Mouse (Mus musculus): Measurements from ENCODE around the gene Creg2.
"Not testable (repeated sequence)": the region's sequence is repeated elsewhere in the genome, so short reads cannot be mapped to it uniquely, and the experiment has no call there.

Creg2 gene

DNA sequence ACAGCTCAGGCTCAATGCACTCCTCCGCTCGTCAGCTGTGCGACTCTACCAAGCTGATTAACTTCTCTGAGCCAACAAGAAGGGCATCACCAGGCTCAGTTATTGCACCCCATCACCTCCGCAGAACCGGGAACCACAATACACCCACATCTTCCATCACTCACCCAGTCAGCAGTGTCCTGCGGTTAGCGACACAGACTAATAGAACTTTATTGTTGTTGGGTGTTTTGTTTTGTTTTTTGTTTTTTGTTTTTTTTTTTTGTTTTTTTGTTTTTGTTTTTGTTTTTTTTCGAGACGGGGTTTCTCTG, at the start of gene Creg2:
TSS of gene Creg2 (minus strand) at position 234 of the 308 bp plus-strand sequence.
- no peak for DNase-seq (ENCODE audit: extremely low read depth, insufficient read length, low spot score)

DNA sequence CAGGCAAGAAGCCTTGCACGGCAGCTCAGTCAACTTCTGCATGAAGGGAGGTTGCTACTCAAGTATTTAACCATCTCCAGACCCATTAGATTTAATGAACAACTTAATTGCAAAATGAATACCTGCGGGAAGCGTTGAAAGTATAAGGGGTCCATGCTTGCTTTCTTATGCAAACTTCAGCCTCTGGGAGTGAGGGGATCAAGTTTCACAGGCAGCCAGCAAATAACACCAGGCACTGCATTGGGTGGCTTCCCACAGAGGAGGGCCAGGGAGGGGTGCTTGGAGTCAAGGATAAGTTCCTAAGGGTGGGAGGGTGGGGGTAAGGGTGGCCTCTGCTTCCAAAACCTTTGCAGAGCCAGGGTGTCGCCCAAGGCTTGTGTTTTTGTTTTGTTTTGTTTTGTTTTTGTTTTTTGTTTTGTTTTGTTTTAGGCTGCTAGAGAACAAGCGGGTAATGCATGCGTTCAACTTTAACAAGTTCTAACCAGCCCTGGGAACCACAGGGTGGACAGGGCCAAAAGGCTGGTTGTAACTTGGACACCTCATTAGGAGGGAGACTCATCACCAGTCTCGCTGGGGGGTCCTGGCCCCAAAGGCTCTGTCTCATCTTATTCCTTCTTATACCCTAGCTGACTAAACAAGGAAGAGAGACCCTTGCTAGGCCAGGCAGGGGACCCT, 49.5 kb upstream of the Creg2 start:
- DNase-seq (ENCODE audit: extremely low read depth, insufficient read length, low spot score), result no peak

DNA sequence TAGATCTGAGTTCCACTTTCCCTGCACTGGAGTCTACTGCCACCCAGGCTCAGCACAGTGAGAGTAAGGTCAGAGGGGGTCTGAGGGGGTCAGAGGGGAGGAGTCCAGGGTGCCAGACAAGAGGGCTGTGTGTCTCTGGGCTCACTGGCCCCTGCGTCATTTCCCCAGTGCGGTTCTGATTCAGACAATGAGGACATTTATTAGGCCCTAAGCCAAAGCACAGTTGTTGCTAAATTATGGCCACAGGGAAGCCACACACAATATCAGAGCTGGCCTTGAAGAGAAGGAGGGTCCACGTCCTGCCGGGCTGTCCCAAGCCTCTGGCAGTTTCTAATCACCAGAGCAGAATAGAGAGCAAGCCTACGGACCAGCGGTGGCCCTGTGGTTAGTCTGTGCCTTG, 47.2 kb upstream of the Creg2 start:
- DNase-seq (ENCODE audit: extremely low read depth, insufficient read length, low spot score), result peak; percentile 38

DNA sequence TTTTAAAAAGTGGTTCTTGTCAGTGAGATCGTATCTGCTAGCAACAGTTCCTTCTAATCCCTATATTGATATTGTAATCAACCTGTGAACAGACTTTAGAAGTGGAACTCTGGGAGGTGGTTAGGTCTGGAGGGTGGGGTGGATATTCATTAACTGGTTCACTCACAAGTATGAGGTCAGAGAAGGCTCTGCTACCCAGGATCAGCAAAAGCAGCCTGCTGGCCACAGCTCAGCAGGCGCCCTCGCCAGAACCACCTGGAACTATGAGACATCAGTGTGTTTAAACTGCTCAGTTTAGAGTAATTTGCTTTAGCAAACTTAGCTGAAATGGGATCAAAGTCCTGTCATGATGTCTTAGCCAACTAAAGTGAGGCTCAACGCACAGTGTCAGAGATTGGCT, 43.9 kb upstream of the Creg2 start:
- DNase-seq (ENCODE audit: extremely low read depth, insufficient read length, low spot score), result no peak

DNA sequence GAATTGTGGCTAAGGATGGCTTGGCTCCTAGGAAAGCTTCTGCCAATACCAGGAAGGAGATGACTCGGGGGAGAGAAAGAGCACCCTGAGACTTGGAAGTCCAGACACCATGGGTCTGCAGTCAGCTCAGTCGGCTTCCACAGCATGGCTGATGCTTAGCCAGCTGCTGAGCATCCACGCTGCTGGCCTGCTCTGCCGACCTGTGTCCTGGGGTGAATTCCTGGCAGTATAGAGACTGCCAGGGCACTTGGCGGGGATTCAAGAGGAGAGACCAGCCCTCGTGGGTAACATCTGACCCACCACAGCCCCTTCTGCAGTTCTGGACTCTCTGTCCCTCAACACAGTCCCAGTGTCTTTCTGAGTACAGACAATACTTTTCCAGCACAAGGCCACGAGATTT, 43.5 kb upstream of the Creg2 start:
- no peak for DNase-seq (ENCODE audit: extremely low read depth, insufficient read length, low spot score)

DNA sequence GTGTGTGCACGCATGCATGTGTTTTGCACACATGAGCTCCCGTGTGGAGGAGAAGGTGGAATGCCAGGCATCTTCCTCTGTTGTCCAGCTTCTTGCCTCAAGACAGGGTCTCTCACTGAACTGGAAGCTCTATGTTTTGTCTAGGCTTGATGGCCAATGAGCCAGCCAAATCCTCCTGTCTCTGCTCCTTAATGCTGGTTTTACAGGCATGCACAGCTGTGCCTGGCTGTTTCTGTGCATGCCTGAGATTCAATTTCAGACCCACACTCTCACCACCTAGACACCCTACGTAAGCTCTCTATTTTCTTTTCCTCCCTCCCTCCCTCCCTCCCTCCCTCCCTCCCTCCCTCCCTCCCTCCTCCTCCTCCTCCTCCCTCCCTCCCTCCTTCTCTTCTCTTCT, 40.7 kb upstream of the Creg2 start:
- no peak for DNase-seq (ENCODE audit: extremely low read depth, insufficient read length, low spot score)

DNA sequence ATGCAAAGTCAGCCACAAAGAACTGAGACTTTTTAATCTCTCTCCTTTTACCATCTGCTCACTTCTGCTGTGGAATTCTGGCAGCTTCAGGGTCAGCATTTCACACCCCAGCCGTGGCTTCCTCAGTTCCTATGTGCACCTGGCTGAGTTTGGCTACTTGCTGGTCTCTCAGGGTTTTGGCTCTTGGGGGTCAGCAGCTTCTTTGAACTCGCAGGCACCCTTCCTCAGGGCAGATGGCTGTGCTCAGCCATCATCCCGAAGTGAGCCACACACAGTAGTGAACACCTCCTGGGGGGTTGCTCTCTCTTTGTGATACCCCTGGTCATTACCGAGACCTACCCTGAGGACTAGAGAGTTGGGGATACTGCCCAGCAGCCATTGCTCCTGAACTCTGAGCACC, 39.8 kb upstream of the Creg2 start:
- no peak for DNase-seq (ENCODE audit: extremely low read depth, insufficient read length, low spot score)

DNA sequence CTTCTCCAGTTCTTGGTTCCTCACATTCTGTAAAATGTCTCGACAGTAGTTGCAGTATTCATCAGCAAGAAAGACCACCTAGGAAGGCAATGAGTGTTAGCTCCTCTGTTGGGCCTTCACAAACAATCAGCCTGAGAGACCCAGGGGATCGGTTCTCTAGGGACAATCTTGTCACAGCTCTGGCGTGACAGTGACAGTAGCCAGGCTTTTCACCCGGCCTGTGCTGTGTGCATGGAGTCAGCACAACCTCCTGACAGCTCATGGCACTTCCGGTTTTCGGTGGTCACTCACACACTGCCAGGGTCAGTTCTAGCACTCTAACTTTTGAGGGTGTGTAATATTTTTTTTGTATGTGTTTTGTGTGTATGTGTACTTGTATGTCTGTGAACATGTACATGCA, 37.3 kb upstream of the Creg2 start:
- no peak for DNase-seq (ENCODE audit: extremely low read depth, insufficient read length, low spot score)

DNA sequence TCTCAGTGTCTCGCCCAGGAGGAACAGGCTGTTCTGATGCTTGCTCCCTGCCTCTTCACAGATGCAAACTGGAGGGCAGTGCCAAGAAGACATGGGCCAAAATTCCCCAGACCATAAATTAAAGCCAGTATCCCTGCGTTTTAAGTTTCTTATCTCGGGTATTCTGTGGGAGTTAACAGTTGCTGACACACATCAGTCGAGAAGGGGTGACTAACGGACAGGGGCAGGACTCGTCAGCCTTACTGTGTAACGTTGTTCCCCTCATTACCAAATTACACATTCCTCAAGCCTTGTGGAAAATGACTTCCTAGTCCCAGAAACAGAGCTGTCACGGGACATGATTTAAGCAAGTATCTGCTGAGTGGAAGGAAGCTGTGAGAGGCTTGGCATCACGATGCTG, 36.0 kb upstream of the Creg2 start:
- no peak for DNase-seq (ENCODE audit: extremely low read depth, insufficient read length, low spot score)

DNA sequence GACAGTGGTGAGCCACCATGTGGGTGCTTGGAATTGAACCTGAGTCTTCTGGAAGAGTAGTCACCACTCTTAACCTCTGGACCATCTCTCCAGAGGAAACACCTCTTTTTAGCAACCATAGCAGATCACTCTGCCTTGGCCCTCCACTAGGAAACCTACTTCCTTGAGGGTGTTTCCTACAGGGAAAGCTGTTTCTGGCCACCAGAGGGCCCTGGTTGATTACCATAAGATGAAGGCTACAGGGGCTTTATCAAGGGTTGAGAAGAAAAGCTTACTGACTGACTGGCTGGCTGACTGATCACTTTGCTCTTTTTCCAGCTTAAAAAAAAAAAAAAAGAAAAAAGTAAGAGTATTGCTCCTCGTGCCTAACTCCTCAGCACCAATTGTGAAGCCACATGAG, 34.6 kb upstream of the Creg2 start:
- DNase-seq (ENCODE audit: extremely low read depth, insufficient read length, low spot score), result peak; percentile 39

DNA sequence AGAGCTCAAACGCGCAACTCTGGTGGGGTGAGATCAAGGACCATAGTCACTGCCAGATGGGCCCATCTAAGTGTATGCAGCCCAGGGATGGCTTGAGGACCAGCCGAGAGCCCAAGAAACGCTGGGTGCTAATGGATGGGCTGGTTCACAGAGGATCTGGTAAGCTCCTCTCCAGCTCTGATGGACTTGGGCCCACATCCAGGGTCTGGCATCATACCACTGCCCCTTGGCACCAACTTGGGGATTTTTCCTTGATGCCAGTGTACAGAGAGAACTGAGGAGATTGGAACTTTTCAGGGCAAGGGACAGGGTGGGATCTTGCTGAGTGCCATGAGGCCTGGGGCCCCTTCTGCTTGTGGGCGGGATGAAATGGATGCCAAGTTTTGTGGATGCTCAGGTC, 30.4 kb upstream of the Creg2 start:
- no peak for DNase-seq (ENCODE audit: extremely low read depth, insufficient read length, low spot score)

DNA sequence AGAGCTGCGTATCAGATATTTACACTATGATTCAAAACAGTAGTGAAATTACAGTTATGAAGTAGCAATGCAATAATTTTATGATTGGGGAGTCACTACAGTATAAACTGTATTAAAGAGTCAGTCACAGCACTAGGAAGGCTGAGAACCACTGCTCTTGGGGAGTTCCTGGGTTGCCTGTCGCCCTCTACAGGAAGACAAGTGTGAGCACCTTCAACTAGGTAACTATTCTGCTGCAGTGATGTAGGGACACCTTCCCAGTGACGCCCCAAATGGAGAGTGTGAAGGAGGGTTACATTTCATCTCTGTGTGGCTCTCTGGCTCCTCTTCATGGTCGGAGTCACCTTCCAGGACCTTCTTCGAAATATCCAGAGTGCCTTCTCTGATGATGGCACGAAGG, 29.3 kb upstream of the Creg2 start:
- DNase-seq (ENCODE audit: extremely low read depth, insufficient read length, low spot score), result no peak

DNA sequence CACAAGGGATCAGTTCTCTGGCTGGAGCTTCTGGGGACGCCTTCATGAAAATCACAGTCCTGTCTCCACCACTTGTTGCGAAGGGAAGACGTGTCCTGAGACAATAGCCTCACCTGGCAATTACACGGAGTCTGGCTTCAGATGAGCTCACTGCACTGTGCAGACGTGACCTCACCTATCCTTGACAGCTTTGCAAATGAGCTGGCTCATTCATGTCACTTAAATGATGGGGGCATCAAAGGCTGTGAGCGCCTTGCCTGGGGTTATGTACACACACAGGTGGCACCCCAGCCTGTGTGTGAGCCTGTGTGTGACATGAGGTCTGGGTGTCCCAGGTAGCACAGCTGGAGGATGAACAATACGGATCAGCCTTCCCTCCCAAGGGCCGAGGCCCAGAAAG, 27.6 kb upstream of the Creg2 start:
- DNase-seq (ENCODE audit: extremely low read depth, insufficient read length, low spot score), result no peak

DNA sequence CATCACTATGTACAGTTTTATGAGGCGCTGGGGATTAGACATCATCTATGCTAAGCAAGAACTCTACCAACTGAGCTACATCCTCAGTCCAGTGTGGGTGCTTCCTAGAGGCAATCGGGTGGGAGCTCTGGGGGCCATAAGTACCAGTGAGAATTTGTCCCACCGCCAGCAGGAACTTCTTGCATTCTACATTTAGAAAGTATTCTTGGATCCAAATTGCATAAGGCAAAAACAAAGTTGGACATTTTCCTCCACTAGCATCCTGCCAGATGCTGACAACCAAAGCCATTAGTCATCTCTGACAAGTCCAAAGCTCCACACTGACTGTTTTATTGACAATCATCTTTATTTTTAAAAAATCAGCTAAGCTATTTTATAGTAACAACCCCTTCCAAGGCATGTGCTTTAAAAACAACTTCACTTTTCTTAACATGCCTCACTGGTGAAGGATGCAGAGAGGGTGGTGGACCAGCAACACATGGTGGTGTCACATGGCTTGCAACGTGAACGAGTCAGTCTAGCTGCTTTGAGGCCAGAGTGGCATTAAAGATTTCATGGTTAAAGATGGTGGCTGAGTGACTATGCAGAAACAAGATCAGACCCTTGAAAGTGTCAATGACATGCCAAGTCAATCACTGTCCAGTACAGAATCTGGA, 25.1 kb upstream of the Creg2 start:
- peak; percentile 36 for DNase-seq (ENCODE audit: extremely low read depth, insufficient read length, low spot score)

DNA sequence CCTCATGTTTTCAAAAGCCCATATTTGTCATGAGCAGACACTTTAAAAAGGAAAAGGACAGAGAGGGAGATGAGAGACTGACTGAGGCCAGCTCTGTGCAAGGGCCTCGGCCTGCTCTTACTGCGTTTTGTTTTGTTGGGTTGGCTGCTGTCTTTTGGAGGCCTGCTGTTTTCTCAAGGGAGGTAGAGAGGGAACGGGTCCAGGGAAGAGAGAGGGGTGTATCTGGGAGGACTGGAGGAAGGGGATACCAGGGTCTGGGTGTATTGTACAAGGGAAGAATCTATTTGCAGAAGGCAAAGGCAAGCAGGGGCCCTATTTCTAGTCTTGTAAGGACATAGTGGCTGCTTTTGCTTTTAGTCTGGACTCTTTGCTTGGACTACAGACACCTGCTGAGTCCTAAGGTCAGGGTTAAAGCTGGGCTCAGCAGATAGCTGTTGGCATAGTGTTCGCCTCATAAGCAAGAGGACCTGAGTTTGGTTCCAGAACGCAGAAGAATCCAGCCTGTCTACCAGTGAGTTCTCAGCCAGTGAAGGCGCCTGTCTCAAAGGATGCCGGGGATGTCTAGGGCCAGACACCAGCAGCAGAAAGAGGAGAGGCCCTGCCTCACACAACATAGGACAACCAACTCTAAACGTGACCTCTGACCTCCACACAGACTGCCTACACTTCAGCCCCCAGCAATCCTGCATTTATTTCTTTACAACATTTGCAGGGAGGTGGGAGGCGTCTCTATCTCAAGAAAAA, 21.3 kb upstream of the Creg2 start:
- no peak for DNase-seq (ENCODE audit: extremely low read depth, insufficient read length, low spot score)

DNA sequence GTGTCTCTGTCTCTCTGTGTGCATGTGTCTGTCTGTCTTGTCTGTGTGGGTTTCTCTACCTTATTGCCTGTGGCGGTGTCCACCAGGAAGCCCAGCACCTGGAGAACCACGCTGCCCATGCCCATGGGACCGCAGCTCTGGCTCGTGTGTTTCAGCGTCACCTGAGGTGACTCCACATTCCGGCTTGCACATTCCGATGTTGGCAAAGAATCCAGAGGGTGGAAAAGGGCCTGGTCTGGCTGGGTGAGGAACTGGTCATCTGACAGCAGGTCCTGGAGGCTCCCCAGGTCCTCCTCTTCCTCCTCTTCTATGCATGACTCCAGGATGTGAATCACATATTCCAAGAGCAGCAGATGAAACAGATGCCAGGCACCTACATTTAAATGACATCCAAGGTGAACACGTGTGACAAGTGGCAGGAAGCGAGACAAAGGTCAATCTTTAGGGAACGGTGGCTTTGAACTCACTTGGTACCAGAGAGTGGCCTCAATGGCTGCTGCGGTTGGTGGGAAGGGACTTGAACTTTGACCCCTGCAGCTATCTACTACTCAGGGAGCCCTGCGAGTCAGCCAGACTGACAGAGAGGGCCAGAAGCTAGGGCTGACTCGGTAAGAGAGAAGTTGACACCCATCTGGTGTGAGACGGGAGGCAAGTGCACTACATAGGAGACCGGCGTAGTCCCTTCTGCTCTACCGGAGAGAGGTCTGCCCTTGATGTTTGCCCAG, 19.1 kb upstream of the Creg2 start:
- no peak for DNase-seq (ENCODE audit: extremely low read depth, insufficient read length, low spot score)

DNA sequence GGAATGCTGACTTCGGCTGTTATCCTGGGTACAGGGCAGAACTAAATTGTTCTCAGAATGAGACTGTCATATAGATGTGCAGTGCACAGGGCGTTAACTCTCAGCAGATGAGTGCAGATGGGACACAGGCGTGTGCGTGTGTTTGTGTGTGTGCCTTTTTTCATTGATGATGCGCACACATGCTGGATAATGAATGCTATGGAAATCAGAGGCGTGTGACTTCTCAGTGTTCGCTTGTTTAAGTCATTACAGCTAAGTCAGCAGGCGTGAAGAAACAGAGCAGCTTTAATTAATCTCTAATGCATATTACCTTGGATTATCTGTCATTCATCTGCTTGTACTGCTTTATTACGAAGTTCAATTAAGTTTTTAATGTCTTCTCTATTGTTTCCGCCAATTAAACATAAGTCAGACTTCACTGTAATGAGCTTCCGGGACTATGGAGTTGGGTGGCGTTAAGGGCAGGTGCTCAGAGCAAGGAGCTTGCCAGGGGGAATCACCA, 15.5 kb upstream of the Creg2 start:
- no peak for DNase-seq (ENCODE audit: extremely low read depth, insufficient read length, low spot score)

DNA sequence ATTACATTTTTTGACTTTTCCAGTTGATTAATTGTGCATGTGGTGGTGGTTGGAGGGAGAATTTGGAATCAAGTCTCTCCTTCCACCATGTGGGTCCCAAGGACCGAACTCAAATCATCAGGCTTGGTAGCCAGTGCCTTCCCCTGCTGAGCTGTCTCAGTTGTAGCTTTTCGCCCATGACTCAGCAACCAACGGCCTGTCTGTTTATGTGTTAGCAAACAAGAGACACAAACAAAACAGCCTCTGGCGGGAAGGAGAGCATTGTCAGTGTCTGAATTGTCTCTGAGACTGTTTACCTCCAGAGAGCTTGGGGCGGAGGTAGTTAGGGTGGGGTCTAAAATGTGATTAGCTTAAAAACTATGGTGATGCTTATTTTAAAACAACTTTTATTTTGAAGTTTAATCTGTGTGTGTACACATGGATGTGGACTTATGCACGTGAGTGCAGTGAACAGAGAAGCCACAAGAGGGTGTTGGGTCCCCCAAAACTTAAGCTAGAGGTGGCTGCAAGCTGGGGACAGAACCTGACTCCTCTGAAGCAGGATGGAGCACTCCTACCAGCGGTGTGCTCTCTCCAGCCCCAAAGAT, 12.9 kb upstream of the Creg2 start:
- no peak for DNase-seq (ENCODE audit: extremely low read depth, insufficient read length, low spot score)

DNA sequence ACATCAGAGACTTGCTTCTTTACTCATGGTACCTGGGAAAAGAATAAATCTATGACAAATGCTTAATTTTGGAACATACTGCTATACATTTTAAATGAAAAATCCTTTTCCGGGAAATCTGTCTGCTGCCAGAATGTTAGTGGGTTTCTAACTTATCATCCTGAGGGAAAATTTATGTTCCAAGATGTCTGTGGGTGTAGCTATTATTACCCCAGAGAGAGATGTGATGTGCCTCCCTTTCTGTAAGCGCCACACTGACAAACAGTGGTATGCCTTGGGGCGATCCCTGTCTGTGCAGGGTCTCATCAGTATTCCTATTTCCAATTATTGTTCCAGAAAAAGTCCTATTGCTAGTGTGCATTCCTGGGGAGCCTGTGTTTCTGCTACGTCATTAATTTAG, 11.8 kb upstream of the Creg2 start:
- DNase-seq (ENCODE audit: extremely low read depth, insufficient read length, low spot score), result no peak

DNA sequence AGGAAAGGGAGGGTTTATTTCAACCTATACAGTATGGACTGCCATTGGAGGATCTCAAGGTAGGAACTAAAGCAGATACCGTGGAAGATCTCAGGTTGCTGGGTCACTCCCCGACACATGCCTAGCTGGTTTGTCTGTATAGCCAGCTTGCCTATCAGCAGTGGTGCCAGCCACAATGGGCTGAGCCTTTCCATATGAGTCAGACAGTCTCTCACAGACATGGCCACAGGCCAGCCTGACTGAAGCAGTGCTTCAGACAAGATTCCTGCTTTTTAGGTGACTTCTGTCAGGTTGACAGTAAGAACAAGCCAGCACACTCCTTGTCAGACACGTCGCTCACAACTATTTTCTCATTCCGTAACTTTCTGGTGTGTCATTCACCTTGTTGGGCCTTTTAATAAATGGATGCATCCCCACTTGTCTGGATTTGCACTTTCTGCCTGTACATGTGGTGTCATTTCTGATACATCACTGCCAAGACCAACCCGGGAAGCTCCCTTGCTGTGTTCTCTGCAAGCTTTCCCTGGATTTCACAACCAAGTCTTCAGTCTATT, 5.8 kb upstream of the Creg2 start:
- DNase-seq (ENCODE audit: extremely low read depth, insufficient read length, low spot score), result peak; percentile 52

DNA sequence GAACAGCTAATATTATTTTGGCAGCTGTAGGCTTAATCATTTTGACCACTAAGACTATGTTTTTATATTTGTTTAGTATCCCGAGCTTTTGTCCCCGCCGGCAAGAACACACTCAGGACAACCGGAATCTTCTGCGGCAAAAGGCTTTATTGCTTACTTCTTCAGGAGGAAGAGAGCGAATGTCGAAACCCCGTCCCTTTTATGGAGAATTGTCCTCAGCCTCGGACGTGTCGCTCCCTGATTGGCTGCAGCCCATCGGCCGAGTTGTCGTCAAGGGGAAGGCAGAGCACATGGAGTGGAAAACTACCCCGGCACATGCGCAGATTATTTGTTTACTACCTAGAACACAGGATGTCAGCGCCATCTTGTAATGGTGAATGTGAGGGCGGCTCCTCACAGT, 3.6 kb upstream of the Creg2 start:
- DNase-seq (ENCODE audit: extremely low read depth, insufficient read length, low spot score), result not testable (repeated sequence)

All from 3134 (cell line).